Mouse (Mus musculus) lung, adult 2 months (tissue): ENCODE data around the gene Kcne3. TPM values are rescaled to one million over a fixed set of nuclear protein-coding genes. Genes with fewer than 3 reads are reported as not detected.

ENCODE experiments used
- DNase-seq: peaks from one replicate; pipeline ENCODE4 v3.0.0; 2022
- H3K4me1 ChIP-seq: fragments of 200-500 bp; 2 replicates; pipeline ENCODE4 v1.6.1; 2011; ENCODE audit warnings: low read length; ENCODE audit not compliant: control insufficient read depth, insufficient read depth
- H3K4me3 ChIP-seq: fragments of 200-500 bp; replicated peaks from 2 replicates; pipeline ENCODE3; 2011; ENCODE audit warnings: low read depth, mild to moderate bottlenecking, control low read depth, low read length; ENCODE audit errors: extremely low read depth
- CTCF ChIP-seq: fragments of 200-500 bp; IDR thresholded peaks from 2 replicates; pipeline ENCODE4 v1.5.1; 2011; ENCODE audit warnings: mild to moderate bottlenecking, low read length, control low read depth; ENCODE audit not compliant: insufficient read depth
- POLR2A ChIP-seq: fragments of 200-500 bp; IDR thresholded peaks from 2 replicates; pipeline ENCODE4 v1.6.1; 2011; ENCODE audit warnings: low read depth, mild to moderate bottlenecking, control low read depth, low read length, borderline replicate concordance; ENCODE audit errors: extremely low read depth
- WGBS: fragments of 180-500 bp; shearing (Covaris S2); methylation state at CpG from one replicate; pipeline ENCODE4 v1.1.7; 2018; 5-methylcytosine and 5-hydroxymethylcytosine counted together
- polyA plus RNA-seq: library from polyadenylated mRNA; depleted of rRNA; stranded (reverse); fragments of >200 nt; gene quantifications from 2 replicates; pipeline ENCODE4 v1.2.3, GENCODE M21; 2012

Kcne3 gene
- polyA plus RNA-seq, 1 experiment = 5.8 TPM

DNA sequence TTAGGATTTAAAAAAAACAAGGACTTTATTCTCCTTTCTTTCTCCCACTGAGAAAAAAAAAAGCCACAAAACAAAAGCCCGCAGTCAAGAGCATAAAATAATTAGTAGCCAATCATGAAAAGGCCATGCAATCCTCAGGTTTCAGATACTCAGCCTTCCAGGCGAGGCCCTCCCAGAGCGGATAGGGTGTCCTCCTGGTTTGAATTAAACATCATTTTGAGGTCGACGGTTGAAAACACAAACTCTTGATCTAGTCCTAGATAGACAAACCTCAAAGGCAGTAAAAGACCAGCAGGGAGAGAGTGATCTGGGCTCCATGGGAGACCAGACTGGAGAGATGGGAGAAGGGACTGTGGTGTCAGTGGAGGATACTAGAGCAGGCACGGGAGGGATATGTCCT, 28.6 kb downstream of the Kcne3 start:
- TF ChIP-seq POLR2A = no peak
- TF ChIP-seq CTCF = no peak

DNA sequence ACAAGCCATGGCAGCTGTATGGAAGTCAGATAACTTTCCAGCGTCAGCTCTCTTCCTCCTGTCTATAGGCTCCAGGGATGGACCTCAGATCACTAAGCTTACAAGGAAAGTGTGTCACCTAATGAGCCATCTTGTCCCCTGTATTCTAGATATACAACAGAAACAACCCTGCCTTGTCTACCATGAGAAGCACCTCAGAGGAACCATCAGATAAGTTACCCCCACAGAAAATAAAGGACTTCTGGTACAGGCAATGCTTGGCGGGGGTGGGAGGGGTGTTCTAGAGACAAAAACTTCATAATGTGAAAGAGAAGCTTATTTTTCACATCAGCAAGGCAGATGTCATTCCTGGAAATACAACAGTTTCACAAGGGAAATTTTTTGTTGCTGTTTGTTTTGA, 29.8 kb downstream of the Kcne3 start:
- Histone ChIP-seq H3K4me1 (peaks cover 4% of the 10 kb centered on the region; the same call in 1 of the 2 replicates), H3K4me3 (no peak overlapping the region)
- DNase-seq = no peak
- 94% methylated on average over 2 of the region's 2 CpGs for WGBS
- TF ChIP-seq CTCF (no peak), POLR2A (no peak)

More for the DNA sequence above, 28.6 kb downstream of the Kcne3 start:
- Histone ChIP-seq H3K4me3 (no peak overlapping the region), H3K4me1 (peaks cover 4% of the 10 kb centered on the region; the same call in 1 of the 2 replicates)
- WGBS = 86% methylated on average over 6 of the region's 6 CpGs
- no peak for DNase-seq

DNA sequence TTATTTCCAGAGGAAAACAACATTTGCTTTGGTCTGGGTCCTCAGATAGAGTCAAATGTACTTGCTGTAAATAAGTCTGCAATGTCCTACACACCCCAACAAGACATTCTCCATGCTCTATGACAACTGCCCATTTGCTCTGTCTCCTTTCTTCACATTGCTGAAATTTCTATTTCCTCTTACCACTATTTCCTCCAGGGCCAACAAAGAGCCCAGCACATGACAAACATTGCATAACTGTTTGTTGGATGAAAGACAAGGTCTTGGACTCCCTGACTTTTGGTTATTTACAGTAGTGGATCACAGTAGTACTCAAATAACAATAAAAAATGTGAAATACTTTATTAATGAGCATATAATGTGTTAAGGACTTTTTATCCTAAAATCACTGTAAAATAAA, 31.6 kb downstream of the Kcne3 start:
- H3K4me1 ChIP-seq = peaks cover 4% of the 10 kb centered on the region; the same call in 1 of the 2 replicates
- DNase-seq = no peak
- H3K4me3 ChIP-seq = no peak overlapping the region
- TF ChIP-seq POLR2A (no peak), CTCF (no peak)

DNA sequence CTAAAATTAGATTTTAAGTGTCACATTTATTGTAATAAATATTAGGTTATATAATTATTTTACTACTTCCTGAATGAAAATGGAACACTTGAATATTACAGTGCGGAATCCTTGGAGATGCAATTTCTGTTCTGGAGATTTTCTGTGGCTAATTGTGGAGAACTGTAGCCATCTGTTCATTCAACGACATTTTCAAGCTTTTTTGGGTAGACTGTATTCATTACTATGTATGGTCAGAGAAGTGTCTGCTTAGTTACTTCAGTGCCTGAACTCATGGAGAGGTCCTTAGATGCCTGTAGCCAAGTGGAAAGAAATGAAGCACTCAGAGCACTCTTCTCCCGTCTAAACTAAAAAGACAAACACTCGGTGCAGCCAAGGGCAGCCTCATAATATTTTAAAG, 38.0 kb downstream of the Kcne3 start:
- DNase-seq = no peak
- WGBS = 53% methylated on average over 4 of the region's 4 CpGs
- Histone ChIP-seq H3K4me3 (no peak overlapping the region), H3K4me1 (peaks cover 5% of the 10 kb centered on the region; the same call in 1 of the 2 replicates)
- no peak for TF ChIP-seq CTCF
- no peak for TF ChIP-seq POLR2A

DNA sequence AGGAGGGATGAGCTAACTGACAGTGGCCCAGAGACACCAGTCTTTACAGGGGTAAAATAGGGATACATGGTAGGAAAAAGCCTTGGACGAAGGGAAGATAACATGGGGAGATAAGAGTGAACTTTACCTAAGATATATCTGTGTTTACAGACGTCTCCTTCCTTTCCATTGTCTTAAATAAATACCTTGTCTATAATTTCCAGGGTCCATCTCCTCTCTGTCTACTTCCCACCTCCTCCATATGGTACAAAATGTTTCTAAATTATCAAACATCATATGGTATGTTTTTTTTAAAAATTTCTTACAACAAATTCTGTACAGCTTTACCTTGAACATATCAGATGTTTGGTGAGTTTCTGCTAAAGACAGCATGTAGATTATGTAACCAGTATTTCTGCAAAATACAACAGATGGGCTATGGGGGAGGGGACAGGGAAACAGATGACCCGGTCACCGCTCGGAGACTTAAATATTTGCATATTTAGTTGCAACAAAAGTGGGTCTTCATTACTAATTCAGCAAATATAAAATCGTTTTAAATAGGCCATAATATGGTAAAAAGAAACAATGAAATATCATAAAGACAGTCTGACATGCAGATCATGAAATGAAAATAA, 38.9 kb downstream of the Kcne3 start:
- no peak overlapping the region for H3K4me3 ChIP-seq
- no peak for DNase-seq
- H3K4me1 ChIP-seq = peaks cover 5% of the 10 kb centered on the region; the same call in 1 of the 2 replicates
- no peak for TF ChIP-seq POLR2A
- 36% methylated on average over 6 of the region's 6 CpGs for WGBS

DNA sequence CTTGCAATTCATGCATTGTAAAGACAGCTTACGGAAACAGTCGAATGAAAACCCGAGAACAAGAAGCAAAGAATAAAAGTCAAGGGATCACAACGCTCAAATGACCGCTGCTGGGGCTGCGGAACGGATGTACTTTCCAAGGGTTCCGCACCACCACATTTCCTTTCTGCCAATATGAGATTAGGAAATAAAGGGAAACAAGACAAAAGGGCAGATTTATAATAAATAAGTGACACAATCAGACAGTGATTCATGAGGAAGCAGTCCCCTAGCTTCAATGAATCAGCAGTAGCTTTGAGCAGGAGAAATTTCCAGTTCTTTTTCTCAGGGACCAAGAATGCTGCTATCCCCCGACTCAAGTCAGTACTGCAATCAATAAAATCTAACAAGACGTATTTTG, 39.7 kb downstream of the Kcne3 start:
- 36% methylated on average over 10 of the region's 10 CpGs for WGBS
- Histone ChIP-seq H3K4me1 (peaks cover 5% of the 10 kb centered on the region; the same call in 1 of the 2 replicates), H3K4me3 (peak overlapping the region; percentile 9)
- no peak for DNase-seq
- TF ChIP-seq CTCF (no peak), POLR2A (no peak)

DNA sequence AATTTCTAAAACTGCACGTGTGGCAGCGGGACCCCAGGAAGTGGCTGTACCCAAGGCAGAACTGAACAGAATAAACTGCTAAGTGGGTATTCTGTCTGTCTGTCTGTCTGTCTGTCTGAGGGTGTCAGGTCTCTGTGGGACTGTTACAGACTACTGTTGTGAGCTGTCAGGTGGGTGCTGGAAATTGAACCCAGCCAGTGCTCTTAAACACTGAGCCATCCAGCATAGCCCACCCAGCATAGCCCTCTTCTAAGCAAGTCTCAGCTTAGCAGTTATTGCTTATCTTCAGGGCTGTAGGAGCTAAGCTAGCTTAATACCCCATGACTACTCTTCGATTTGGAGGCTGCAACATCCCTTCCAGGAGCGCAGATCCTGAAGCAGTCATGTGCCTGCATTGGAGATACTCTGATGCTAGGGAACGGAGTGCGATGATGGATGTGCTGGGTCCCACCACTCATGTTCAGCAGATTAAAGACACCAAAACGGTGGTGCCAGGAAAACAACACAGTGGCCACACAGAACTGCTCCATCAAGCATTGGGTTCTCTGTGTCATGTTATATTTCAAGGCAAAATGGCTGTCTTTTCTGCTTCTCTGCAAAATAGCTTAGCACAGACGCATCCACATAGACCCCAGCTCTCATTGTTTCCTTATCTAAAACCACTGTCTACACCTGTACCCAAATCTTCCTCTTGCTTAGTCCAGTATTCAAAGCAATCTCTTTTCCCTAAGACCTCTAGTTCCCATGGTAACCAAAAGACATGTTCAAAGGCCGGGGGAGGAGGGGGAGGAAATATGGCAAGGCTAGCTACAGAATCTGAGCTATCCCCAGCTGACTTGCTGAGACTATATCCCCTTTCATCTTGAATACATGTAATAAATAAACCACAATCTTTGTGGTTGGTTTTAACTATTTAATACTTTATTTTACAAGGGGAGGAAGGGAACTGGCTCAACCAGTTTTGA, 40.6 kb downstream of the Kcne3 start:
- 73% methylated on average over 9 of the region's 9 CpGs for WGBS
- Histone ChIP-seq H3K4me3 (no peak overlapping the region), H3K4me1 (peaks cover 5% of the 10 kb centered on the region; the same call in 1 of the 2 replicates)
- no peak for TF ChIP-seq CTCF
- DNase-seq = no peak

DNA sequence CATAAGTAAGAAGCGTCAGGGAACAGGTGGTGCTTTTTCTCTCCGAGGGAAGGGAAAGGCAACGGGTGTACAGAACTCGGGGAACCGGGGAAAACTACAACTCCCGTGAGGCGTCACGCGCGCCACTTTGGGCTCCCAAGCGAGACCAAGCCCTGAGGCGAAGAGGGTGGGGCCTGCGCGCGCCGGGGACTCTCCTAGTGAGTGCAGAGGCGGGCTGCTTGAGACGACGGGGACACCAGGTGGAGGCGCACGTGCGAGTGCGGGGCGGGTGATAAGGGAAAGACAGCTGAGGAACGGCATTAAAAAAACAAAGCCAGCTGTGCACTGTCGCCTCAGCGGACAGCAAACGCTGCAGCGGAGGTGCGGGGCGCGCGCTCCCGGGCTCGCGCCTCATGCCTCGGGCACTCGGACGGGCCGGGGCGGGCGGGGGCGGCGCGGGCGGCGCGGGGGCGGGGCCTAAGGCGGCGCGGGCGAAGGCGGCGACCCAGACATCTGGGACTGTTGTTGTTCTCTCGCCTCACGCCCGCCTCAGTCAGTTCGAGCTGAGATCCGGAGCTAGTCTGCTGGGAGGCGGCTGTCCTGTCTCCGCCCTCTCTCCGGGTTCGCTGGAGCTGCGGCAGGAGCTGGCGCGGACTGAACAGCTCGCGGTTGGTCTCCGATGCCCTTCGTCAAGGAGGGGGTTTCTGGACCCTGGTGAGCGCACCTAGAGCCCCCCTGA, 51.0 kb downstream of the Kcne3 start, which contains the start of gene Pgm2l1:
Gene Pgm2l1, plus strand, starts transcription at position 237 of the 718 bp plus-strand sequence.
- no peak for TF ChIP-seq CTCF
- TF ChIP-seq POLR2A = peak; percentile 87; the same call in 1 of the 2 replicates
- DNase-seq = peak; percentile 96
- Histone ChIP-seq H3K4me1 (peaks cover 3% of the 10 kb centered on the region; the same call in 1 of the 2 replicates), H3K4me3 (peak within 1 kb of the TSS; percentile 79)
- WGBS = 1% methylated on average over 67 of the region's 72 CpGs

DNA sequence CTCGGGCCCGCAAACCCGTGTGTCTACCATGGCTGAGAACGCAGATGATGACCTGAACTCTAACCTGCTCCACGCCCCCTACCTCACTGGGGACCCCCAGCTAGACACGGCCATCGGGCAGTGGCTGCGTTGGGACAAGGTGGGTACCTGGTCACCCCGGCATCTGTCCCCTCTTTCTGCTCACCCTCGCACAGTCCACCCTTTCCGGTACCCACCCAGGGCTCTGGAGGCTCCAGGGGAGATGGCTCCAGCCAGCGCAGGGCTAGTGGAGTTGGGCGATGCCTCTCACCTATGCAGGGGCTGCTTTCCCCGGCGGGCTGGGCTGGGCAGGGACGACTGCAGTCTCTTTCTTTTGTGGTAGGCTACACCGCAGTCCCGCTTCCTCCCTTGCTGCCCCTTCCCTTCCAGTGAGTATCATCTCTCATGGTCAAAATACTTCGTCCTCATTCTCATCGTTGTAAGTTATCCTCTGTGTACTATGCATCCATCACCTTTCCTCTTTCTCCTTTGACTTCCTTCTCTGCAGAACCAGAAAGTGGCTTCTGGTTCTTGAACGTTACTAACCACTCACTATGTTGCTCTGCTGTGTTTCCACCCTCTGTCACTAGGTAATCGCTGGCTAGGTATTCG, 51.7 kb downstream of the Kcne3 start:
- Histone ChIP-seq H3K4me3 (peak overlapping the region; percentile 79), H3K4me1 (peaks cover 3% of the 10 kb centered on the region; the same call in 1 of the 2 replicates)
- no peak for TF ChIP-seq POLR2A
- no peak for TF ChIP-seq CTCF
- WGBS = 2% methylated on average over 23 of the region's 23 CpGs
- DNase-seq = peak; percentile 15
